Mouse (Mus musculus): Measurements from ENCODE around the gene Obox2. TPM values are rescaled to one million over a fixed set of nuclear protein-coding genes. Genes with fewer than 3 reads are reported as not detected.
"Not testable (repeated sequence)": the region's sequence is repeated elsewhere in the genome, so short reads cannot be mapped to it uniquely, and the experiment has no call there.

The Obox2 gene
- polyA plus RNA-seq (2014; fragmentation: Nextera tagmentation; extraction: Ambion mirVana), result not detected in 2 replicates

DNA sequence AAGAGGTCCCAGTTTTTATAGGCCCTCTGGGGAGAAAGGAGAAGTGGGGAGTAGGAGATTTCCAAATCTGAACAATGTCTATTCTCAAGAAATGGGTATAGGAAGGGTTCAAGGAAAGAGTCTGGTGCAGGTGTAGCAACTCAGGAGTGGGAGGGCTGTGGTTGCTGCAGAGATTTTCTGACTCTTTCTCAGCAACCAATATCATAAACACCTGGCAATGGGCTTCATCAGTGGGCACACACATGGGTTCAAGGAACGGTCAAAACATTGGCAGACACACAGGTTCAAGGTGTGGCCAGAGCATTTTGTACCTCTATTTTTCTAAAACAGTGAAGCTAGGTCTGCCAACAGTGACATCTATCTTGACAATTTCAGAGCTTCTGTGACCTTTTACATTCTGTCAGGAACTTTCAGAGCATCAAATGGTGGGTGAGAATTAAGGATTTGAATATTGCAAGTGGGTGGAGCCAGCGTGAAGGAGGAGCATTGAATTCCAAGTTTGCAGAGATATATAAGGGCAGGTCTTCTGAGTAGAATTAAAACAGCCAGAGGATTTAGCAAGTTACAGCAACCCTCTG is at the start of gene Obox2, which contains the start of gene Obox1:
TSS of gene Obox2 (plus strand) at position 301 of the 578 bp plus-strand sequence.
TSS of gene Obox1 (plus strand) at position 528 of the 578 bp plus-strand sequence.
- not testable (repeated sequence) for H3K9ac ChIP-seq (replicated peaks; ENCODE audit: low read depth, low read length); H3K4me2 ChIP-seq (ENCODE audit: low read depth, low read length); H3K9me3 ChIP-seq (ENCODE audit: control insufficient read depth, low read length); H3K27ac ChIP-seq (ENCODE audit: low read depth, low read length); H3K27me3 ChIP-seq (ENCODE audit: control insufficient read depth, insufficient read depth, low read length); H3K36me3 ChIP-seq (ENCODE audit: control insufficient read depth, insufficient read depth, low read length); H3K4me3 ChIP-seq (ENCODE audit: low read depth, low read length); ATAC-seq (ENCODE audit: low read depth); H3K4me1 ChIP-seq (ENCODE audit: control insufficient read depth, insufficient read depth, low read length)
- no CpG with 5 or more reads among the region's 2 CpGs for WGBS

DNA sequence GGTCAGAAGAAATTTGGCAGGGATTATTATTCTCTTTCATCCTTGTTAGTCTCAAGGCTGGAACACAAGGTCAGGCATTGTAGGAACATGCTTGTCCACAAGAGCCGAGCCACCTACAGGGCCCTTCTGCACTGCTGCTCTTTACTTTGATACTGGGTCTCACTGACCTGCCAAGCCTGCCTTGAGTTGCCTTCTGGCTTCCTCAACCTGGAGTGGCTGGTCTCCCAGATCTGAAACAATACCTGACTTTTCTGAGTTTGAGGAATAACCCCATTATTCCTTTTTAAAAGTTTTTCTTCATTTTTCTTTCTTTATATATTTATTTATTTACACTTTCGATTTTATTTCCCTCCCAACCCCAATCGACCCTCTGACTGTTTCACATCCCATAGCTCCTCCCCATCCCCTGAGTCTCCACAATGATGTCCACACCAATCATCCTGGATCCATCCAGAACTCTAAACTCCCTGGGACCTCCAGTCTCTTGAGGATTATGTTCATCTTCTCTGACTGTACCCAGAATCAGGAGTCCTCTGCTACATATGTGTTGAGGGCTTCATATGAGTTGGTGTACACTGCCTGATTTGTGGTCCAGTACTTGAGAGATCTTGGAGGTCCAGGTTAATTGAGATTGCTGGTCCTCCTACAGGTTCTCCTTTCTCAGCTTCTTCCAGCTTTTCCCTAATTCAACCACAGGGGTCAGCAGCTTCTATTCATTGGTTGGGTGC is 10.8 kb downstream of the Obox2 start:
- not testable (repeated sequence) for H3K9ac ChIP-seq (replicated peaks; ENCODE audit: low read depth, low read length); H3K4me1 ChIP-seq (ENCODE audit: control insufficient read depth, insufficient read depth, low read length); H3K4me3 ChIP-seq (ENCODE audit: low read depth, low read length); H3K27me3 ChIP-seq (ENCODE audit: control insufficient read depth, insufficient read depth, low read length); H3K36me3 ChIP-seq (ENCODE audit: control insufficient read depth, insufficient read depth, low read length); ATAC-seq (ENCODE audit: low read depth); H3K27ac ChIP-seq (ENCODE audit: low read depth, low read length); H3K4me2 ChIP-seq (ENCODE audit: low read depth, low read length)
- 72% methylated on average over 3 of the region's 3 CpGs for WGBS
- peaks cover 12% of the 10 kb centered on the region for H3K9me3 ChIP-seq (ENCODE audit: control insufficient read depth, low read length)

DNA sequence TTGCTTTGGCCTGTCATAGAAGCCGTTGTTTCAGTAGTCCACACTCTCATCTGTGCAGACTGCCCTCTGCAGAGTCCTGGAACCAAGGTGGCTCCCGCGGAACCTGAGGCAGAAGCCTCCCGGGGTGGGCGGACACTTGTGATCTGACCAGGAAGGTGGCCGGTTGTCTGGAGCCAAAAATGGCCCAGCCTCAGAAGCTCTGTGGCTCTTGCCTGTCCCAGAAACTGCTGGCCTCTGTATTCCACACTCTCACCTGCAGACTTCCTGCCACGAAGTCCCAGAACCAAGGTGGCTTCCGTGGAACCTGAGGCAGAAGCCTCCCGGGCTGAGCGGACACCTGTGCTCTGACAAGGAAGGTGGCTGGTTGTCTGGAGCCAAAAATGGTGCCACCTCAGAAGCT is 18.3 kb downstream of the Obox2 start:
- H3K9me3 ChIP-seq (ENCODE audit: control insufficient read depth, low read length); H3K36me3 ChIP-seq (ENCODE audit: control insufficient read depth, insufficient read depth, low read length); H3K27ac ChIP-seq (ENCODE audit: low read depth, low read length); H3K4me1 ChIP-seq (ENCODE audit: control insufficient read depth, insufficient read depth, low read length); H3K9ac ChIP-seq (replicated peaks; ENCODE audit: low read depth, low read length); H3K4me3 ChIP-seq (ENCODE audit: low read depth, low read length); H3K27me3 ChIP-seq (ENCODE audit: control insufficient read depth, insufficient read depth, low read length); ATAC-seq (ENCODE audit: low read depth); H3K4me2 ChIP-seq (ENCODE audit: low read depth, low read length): not testable (repeated sequence)
- 93% methylated on average over 10 of the region's 10 CpGs for WGBS

DNA sequence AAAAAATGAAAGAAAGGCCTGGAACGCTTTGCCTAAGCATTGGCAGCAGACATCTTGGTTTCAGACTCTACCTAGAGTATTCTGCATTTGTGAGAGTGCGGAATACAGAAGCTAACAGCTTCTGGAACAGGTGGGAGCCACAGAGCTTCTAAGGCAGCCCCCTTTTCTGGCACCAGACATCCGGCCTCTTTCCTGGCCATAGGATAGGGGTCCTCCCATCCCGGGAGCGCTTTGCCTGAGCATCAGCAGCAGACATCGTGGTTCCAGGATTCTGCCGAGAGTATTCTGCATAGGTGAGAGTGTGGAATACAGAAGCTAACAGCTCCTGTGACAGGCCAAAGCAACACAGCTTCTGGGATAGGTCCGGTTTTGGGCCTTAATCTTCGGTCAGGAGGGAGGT is 29.5 kb downstream of the Obox2 start:
- not testable (repeated sequence) for H3K9ac ChIP-seq (replicated peaks; ENCODE audit: low read depth, low read length); H3K9me3 ChIP-seq (ENCODE audit: control insufficient read depth, low read length); H3K4me3 ChIP-seq (ENCODE audit: low read depth, low read length); H3K27me3 ChIP-seq (ENCODE audit: control insufficient read depth, insufficient read depth, low read length); H3K36me3 ChIP-seq (ENCODE audit: control insufficient read depth, insufficient read depth, low read length); H3K4me2 ChIP-seq (ENCODE audit: low read depth, low read length); H3K27ac ChIP-seq (ENCODE audit: low read depth, low read length); H3K4me1 ChIP-seq (ENCODE audit: control insufficient read depth, insufficient read depth, low read length); ATAC-seq (ENCODE audit: low read depth)
- 90% methylated on average over 8 of the region's 9 CpGs for WGBS

DNA sequence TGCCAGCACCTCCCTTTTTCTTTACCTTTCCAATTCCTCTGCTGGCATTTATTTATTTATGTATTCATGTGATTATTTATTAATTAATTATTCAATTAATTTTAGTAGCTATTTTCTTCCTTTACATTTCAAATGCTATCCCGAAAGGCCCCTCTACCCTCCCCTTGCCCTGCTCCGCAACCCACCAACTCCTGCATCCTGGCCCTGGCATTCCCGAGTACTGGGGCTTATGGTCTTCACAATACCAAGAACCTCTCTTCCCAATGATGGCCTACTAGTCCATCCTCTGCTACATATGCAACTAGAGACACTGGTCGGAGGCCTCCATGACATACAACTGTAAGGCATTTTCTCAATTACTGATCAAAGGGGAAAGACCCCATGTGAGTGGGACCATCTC is 37.0 kb downstream of the Obox2 start:
- not testable (repeated sequence) for H3K9me3 ChIP-seq (ENCODE audit: control insufficient read depth, low read length); H3K9ac ChIP-seq (replicated peaks; ENCODE audit: low read depth, low read length); ATAC-seq (ENCODE audit: low read depth); H3K4me3 ChIP-seq (ENCODE audit: low read depth, low read length); H3K4me2 ChIP-seq (ENCODE audit: low read depth, low read length); H3K27ac ChIP-seq (ENCODE audit: low read depth, low read length); H3K27me3 ChIP-seq (ENCODE audit: control insufficient read depth, insufficient read depth, low read length); H3K4me1 ChIP-seq (ENCODE audit: control insufficient read depth, insufficient read depth, low read length); H3K36me3 ChIP-seq (ENCODE audit: control insufficient read depth, insufficient read depth, low read length)
- 83% methylated on average over 3 of the region's 4 CpGs for WGBS

Other genes with a start within 250 kb of the Obox2 start
- gene Obox1, start 227 bp downstream of the Obox2 start, polyA plus RNA-seq (2014; fragmentation: Nextera tagmentation; extraction: Ambion mirVana), result not detected in 2 replicates

All from neural tube, embryonic 14.5 days (tissue).